Mouse (Mus musculus): ENCODE results near the gene Babam2.
"Not testable (repeated sequence)": the region's sequence is repeated elsewhere in the genome, so short reads cannot be mapped to it uniquely, and the experiment has no call there.

Babam2 gene

DNA sequence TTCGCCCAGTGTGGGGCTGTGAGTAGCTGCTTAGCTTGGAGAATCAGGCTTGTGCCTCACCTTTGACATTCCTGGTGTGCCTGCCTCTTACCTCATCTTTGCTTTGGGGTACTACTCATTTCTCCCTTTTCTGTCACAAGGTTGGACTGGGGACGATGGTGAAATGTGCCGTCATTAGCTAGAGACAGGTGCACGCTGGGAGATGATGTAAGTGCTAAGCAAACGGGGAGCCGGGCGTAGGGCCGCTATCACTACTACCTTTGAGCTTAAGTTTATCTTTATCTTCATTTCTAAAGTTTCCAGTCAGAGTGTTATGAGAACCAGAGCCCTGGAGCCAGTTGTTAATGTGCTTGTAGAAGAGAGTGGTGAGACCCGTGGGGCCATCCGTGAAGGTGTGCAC is 131.3 kb downstream of the Babam2 start:
- DNase-seq (ENCODE audit: low spot score in 2 of 2): no peak

DNA sequence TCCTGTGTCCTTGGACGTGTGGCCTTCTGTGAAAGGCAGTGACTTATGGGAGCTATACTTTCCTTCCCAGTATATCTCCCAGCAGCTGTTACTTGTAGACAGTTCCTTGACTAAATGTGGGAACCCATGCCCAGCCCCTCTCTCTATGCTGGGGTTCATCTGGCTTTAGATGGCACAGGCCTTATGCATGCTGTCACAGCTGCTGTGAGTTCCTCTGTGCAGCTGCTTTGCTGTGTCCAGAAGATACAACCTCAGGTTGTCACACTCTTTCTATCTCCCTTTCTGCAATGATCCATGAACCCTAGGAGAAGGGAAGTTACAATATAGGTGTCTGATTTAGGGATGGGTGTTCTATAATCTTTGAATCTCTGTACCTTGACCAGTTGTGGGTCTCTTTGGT is 132.1 kb downstream of the Babam2 start:
- DNase-seq (ENCODE audit: low spot score in 2 of 2): no peak

DNA sequence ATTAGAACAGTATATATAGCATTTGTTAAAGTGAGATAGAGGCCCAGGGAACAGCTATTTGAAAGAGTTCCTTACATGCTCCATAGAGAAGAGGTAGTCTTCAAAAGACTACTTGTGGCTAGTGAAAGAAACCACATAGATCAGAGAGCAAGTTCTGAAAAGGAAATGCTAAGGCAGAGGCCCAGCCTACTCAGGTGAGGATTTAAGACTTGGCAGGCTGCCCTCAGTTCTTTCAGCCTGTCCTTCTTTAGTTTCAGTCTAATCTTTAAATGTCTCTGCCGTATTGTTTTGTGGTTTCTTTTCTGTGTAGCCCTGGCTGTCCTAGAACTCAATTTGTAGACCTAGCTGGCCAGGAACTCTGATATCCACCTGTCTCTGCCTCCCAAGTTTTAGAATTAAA is 134.1 kb downstream of the Babam2 start:
- no peak for DNase-seq (ENCODE audit: low spot score in 2 of 2)

DNA sequence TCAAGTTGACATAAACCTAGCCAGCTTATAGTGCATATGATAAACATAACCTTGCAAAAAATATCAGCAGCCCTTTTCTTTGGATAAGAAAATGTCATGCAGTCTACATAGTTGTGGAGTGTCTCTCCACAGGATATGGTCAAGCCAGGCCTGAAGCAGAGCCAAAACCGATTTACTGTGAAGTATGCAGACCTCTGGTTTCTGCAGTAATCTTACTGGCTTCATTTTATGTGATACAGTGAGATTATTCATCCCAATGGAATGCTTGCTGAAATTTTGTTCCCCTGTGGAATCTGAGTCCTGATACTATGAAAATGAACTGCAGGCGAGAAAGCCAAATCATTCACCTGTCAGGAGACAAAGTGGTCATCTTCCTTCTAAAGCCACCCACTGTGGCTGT is 138.2 kb downstream of the Babam2 start:
- DNase-seq (ENCODE audit: low spot score in 2 of 2): no peak

DNA sequence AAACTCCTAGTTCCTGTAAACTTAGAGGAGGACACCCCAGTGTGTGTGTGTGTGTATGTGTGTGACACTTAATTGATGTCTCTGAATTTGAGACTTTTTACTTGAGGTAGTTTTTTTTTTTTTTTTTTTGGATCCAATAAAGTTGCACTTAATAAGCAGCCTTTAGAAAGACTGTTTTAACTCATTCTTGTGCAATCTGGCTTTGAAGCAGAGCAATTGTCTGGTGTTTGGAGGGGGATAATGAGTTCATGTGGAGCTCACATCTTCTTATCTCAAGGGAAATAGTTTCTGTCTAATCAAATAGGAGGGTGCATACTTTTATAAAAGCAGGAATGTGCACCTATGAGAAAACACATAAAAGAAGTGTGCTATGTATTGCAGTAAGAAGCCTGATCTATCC is 142.5 kb downstream of the Babam2 start:
- DNase-seq (ENCODE audit: low spot score in 2 of 2): no peak

DNA sequence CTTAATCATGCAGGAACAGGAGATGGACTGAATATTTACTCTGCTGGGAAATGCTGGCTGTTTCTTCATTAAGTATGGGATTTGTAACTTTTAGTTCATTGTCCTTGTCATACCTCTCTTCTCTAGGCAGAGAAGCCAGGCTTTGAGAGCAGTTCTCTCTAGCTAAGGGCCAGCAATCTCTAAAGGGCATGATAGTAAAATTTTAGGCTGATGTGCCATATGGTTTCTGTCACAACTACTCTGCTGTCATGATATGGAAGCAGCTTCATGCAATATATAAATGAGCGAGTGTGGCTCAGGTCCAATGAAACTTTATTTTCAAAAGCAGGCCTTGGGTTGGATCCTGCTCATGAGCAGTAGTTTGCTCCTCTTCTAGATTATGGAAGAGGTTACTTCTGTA is 142.9 kb downstream of the Babam2 start:
- no peak for DNase-seq (ENCODE audit: low spot score in 2 of 2)

DNA sequence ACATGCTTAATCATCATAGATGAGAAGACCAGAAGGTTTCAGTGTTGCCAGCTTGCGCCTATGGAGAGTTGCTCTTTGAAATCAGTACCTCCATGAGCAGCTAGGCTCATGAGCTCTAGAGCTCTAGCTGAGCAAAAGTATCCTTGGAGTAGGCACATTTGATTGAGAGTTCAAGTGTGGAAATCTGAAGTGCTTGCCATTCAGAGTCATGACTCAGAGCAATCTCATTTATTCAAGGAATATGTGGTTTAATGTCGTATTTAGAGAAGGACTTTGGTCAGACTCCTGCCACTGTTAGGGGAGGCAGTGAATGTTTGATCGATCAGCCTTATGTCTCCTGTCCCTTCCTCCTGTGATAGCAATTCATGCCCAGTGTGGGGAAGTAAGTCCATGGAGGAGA is 147.4 kb downstream of the Babam2 start:
- DNase-seq (ENCODE audit: low spot score in 2 of 2): no peak

DNA sequence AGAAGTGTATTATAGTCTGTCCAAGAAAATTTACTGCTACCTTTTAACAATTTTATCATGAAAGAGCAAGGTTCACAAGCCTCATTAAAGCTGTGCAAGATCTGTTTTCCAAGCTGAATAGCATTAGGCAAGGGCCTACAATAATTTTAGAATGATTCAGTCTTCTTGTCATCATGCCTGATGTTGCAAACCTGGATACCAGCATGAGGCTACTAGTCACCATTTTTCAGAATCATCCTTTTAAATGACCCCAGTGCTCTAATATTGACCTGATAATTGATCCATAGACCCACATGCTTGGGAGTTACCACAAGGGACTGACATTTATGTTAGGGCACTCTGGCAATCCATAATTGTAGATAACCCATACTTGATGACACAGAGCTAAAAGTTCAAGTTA is 149.5 kb downstream of the Babam2 start:
- no peak for DNase-seq (ENCODE audit: low spot score in 2 of 2)

DNA sequence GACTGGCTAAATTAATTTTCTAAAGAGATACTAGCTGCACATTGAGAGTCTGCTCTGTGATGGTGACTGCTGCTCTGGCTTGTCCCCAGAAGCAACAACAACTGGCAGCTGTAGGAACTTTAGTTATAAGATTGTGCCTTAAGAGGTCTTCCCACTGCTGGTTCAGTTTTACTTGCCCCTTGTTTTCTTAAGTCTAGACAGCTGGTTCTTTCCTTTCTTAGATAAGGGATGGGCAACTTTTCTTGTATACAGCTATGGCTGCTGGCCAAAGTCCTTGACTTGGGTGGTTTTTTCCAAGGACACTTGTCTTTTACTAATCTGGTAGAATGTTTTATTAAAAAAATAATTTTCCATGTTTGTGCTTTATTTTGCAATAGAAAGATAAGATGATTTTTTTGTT is 151.5 kb downstream of the Babam2 start:
- no peak for DNase-seq (ENCODE audit: low spot score in 2 of 2)

DNA sequence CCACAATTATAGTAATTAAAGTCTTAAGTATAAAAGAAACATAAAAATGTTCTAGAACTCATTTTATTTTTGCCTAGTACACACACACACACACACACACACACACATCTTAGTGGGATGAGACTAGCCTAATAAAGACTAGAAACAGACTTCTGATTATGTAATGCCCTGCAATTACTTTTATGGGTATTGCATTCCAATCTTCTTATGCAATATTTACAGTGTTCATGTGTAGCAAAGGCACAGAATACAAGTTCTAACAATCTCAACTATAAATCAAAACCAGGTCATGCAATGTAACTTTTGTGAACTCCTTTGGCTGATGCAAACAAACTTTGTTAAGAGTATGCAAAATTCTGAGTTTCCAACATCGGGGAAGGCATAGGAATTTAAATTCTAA is 155.3 kb downstream of the Babam2 start:
- no peak for DNase-seq (ENCODE audit: low spot score in 2 of 2)

DNA sequence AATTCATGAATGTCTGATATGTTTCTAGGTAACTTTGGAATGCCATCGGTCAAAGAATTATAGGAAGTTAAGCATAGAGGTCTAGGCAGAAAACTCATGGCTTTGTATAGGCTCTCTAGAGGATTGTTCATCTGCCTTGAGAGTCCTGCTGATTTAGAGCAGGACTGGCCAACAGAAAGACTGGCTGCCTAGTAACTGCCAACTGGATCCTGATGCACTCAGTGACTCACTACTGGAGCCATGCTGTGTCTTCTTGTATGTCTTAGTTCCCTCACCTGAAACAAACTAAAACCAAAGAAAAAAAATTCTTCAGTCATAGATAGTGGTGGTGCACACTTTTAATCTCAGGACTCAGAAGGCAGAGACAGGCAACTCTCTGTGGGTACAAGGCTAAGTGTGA is 156.3 kb downstream of the Babam2 start:
- DNase-seq (ENCODE audit: low spot score in 2 of 2): no peak

DNA sequence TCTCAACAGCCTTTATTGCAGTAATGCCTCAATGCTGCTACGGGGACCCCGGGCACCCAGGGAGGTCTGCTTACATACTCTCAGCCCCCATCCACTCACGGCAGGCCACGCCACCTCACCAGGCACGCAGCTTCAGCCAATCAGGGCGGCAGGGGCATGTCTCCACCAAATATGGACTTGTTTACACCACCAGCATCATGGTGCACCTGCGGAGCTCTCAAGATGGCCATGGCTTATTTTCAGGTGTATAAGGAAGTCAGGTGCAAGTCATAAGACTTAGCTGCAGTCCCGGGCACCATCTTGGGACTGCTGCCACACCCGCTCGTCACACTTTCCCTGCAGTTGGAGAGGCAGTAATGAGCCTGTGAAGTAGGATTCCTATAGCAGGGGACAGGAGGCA is 161.4 kb downstream of the Babam2 start:
- DNase-seq (ENCODE audit: low spot score in 2 of 2): not testable (repeated sequence)

DNA sequence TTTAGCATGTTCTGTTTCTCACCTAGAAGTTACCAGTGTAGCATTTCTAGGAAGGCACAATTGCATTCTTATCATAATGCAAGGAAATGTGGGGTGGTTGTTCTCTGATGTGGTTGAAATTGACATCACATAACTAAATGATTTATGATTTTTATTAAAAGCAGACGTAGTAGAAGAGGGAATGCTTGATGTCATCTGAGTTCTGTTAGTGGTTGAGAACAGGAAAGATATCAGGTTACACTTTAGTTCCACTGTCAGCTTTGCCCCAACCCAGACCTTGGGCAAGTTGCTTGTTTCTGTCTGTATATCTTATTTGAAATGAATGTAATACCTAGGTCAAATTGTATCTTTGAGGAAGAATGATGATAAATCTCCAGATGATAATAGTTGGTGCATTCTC is 162.9 kb downstream of the Babam2 start:
- DNase-seq (ENCODE audit: low spot score in 2 of 2): no peak

DNA sequence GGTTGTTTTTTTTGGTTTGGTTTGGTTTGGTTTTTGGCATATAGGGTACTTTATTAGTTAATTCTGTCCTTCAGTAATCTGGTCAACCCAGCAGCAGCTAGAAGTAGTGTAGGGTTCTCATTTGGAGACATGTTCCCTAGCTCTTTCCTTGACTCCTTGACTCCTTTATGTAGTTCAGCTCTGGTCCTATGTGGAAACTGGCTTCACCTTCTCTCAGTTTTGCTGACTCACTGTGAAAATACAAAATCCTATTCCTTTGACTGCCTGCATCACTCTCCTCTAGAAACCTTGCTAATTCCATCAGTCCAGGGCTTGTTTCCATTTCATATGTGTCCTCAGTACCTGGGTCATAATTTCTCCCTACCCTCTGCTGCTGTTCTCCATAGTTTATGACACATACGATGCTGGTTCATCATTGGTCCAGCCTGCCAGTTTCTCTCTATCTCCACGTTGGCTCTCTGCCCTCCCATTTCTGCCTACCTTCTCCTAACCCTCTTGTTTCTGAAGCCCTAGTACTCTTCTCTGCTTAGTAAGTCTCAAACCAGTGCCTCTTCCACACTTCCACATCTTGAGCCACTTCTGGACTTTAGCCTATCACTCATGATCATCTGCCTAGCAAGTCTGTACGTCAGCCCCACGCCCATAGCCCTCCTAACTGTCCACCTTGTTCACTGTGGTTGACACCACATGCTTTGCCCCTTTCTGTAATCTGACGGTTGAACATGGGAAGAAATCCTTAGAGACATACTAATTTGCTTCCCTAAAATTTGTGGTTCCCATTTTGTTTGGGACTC is 163.5 kb downstream of the Babam2 start:
- no peak for DNase-seq (ENCODE audit: low spot score in 2 of 2)

DNA sequence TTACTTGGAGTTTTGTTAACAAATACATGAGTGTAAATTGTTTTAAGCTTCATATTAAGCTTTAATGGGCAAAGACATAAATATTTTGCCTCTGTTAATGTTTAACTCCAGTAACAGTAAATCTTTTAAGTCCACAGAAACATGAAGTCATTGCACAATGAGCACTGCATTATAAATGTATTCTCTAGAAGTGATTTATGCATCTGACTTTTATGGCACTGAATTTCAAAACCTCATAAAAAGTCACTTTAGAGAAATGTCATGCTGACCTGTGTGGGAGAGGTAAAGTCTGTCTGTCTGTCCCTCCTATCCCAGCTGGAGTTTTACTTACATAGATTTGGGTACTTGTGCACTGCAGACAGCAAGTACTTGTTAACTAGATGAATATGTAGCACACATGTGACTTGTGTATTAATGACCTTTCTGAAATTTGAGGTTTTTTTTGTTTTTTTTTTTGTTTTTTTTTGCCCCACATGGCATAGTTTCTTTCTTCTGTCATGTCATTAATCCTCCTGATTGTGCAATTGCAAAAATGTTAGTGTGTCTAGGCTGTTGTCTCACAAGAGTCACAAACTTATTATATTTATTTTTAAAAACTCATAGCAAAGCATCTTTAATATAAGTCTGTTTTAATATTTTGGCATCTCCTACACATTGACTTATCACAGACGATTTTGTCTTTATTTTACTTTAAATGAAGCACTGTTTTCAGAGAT is 165.4 kb downstream of the Babam2 start:
- DNase-seq (ENCODE audit: low spot score in 2 of 2): no peak

DNA sequence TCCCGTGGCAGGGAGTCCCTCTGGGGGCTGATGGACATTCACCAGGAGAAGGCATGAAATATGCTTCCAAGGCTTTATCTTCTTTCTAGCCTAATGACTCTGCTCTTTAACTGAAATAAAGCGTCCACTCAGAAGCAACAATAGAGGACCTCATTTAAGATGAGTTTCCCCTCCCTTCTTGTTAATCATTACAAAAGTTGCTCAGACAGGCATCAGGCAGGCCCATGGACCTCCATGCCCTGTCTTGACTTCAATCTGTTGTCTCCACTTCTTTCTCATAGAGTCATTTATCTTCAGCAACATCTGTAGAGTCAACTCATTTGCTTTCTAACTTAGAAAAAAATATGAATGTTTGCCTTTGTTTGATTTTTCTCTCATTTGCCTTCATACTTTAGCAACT is 166.6 kb downstream of the Babam2 start:
- no peak for DNase-seq (ENCODE audit: low spot score in 2 of 2)

DNA sequence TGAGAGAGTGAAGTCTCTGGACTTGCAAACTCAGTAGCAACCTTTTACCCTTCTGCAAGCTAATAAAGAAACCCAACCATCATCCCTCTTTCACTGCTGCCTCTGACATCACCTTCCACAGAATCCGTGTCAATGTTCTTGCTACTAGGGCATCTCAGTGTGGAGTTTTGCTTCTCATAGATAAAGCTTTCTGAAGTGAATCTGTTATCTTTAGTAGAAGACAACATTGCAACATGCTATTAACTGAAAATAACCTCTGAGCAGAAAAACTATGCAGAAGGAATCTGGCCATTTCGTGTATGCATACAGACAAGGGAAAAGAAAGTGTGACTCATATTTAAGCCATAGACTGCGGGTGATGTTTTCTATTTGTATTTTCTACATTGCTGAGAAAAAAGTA is 168.6 kb downstream of the Babam2 start:
- no peak for DNase-seq (ENCODE audit: low spot score in 2 of 2)

DNA sequence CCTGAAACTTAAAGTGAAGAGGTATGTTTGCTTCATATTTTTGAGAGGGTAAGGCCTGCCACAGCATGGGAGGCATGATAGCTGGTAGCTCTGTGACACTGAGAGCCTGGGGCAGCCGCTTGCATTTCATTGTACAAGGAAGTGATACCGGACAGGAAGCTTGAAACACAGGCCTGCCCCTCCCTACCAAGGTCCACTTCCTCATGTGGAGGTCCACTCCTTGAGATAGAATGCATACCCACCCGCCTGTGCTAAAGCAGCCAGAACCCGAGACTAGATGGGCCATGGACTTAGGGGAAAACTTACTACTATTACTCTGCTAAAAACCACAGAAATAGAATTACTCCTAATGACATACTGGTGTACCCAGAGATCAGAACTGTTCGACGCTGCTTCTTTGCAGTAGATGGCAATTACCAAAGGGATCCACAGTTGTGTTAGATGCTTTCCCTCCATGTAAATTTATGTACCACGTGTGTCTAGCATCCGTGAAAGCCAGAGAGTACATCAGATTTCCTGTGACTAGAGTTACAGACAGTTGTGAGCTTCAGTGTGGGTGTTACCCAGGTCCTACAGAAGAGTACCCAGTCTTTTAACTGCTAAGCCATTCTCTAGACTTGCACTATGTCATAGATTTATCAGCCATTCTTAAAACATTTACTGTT is 173.5 kb downstream of the Babam2 start:
- no peak for DNase-seq (ENCODE audit: low spot score in 2 of 2)

DNA sequence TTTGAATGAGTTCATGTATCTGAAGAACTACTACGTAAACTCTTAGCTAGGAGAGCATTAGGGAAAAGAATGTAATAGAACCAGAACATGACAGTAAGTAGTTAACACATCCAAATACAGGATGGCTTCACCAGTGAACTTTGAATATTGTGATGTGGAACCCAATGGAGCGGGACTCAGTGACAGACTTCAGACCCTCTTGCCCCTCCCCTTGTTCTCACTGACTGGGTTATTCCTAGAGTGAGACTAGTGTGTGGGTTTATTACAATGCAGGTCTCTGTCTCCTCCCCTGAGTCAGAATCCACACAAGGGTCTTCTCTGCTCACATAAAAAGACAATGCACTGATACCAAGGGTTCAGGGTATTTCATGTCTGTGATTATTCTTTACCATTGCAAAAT is 175.8 kb downstream of the Babam2 start:
- DNase-seq (ENCODE audit: low spot score in 2 of 2): no peak

DNA sequence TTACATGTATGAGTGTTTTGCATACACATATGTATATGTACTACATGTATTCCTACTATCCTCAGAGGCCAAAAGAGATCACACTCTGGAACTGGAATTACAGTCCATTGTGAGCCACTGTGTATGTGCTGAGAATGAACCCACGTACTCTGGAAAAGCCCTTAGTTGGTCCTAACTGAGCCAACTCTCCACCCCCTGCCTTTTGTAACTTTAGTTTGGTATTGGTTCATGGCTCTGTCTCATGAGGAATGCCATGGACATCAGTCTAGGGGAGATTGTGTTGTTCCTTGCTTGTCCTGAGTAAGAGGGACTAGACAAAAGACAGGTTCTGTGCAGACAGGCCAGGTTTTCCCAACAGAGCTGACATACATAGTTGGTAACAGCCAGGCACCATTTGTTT is 177.1 kb downstream of the Babam2 start:
- no peak for DNase-seq (ENCODE audit: low spot score in 2 of 2)

DNA sequence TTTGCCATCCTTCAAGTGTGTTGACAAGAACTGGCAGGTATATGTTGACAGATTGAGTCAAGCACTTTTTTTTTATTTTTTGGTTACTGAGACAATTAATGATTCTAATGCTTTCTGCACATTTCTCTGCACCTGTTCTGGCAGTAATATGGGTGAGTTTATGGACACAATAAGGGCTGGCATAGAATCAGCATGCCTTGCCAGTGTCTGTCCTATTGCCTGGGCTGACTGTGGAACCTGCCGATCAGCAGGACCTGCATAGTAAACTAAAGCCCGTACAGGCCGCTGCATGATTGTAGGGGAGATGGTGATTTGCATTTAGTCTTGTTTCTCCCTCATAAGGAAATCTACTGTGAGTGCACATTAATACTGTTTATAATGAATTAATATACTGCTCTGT is 178.0 kb downstream of the Babam2 start:
- no peak for DNase-seq (ENCODE audit: low spot score in 2 of 2)

DNA sequence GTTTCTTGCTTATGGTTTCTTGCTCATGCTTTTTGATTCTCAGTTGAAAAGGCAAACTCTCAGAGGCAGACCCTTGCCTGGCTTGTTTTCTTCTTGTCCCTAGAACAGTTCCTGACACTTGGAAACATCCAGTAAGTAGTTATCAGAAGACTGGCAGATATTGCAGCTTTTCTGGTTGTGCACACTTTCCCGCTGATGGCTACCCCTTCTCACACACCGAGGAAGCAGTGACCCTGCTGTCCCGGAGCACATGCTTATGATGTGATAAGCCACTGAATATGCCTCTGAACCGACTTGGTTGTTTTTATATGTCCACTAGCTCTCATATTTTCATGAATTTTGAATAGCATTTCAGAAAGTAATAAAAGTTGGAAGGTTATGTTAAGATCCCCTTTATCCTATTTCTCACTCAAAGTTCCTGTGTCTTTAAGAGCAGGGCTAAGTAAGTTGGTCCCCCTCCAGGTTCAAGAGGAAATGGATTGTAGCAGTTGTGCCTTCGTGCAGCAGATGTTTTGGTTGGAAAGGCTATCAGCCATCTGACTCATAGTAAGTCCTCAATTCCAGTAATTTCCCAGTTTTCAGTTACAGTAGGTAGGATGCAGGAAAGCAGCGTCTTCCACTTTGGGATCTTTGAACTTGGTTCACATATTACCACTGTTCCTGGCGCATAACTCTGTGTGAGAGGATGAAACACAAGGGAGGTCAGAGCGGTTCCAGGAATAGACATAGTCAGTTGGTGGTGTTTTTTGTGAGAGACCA is 178.9 kb downstream of the Babam2 start:
- DNase-seq (ENCODE audit: low spot score in 2 of 2): no peak
